43 mouse cellular contexts compared by ENCODE assay signal in the genomic region with DNA sequence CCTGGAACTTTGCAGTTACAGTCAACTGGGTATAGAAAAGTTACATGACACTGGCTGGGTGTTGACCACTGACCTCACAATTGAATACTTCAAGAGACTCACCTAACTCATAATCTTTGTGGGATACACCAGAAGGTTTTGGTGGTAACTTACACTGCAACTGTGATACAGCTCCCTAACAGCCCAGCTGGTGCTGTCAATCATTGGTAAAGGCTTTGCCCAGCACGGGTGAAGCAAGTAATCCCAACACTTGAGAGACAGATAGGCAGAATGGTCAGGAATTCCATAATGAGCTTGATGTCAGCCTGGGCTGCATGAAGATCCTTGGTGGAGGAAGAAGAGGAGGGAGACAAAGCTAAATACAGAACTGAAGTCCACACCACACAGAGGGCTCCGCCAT. TPM values are rescaled to one million over a fixed set of nuclear protein-coding genes. Genes with fewer than 3 reads are reported as not detected.
"Had no signal": no experiment of that assay in that cellular context is flagged by ENCODE, and none has a peak within 500 bp of the region (broad histone marks: within the 10 kb centered on the region; RNA-seq: fewer than 3 reads in every experiment).

No protein-coding gene starts in this region.

- H3K4me3 ChIP-seq: heart, embryonic 10.5 days; heart, embryonic 12.5 days; heart, embryonic 13.5 days; heart, embryonic 15.5 days; hindbrain, embryonic 10.5 days; hindbrain, embryonic 12.5 days; hindbrain, embryonic 13.5 days; hindbrain, embryonic 15.5 days; intestine, embryonic 15.5 days; kidney, embryonic 15.5 days; layer of hippocampus, adult 2 months had no signal

- DNase-seq: heart, postnatal 10 days; heart, postnatal 14 days; heart, postnatal 36 days; heart, postnatal 4 days; kidney, adult 11 months; kidney, adult 18-20 months; kidney, adult 2 months; kidney, adult 8-10 months; kidney, adult 9 months; kidney, postnatal 10 days; kidney, postnatal 14 days; kidney, postnatal 25 days; kidney, postnatal 36 days; kidney, postnatal 4 days; layer of hippocampus, adult 9-11 months; layer of hippocampus, postnatal 36 days had no signal

- H3K27me3 ChIP-seq: heart, embryonic 12.5 days; heart, embryonic 13.5 days; heart, embryonic 15.5 days; hindbrain, embryonic 12.5 days; hindbrain, embryonic 13.5 days; hindbrain, embryonic 15.5 days; intestine, embryonic 15.5 days; kidney, embryonic 15.5 days had no signal

- H3K4me1 ChIP-seq: heart, embryonic 10.5 days; heart, embryonic 12.5 days; heart, embryonic 13.5 days; heart, embryonic 15.5 days; hindbrain, embryonic 10.5 days; hindbrain, embryonic 12.5 days; hindbrain, embryonic 13.5 days; hindbrain, embryonic 15.5 days; intestine, embryonic 15.5 days; kidney, embryonic 15.5 days had no signal

- ATAC-seq: hindbrain, embryonic 16.5 days; hindbrain, postnatal 0 days; inflammation-experienced regulatory T-cells, adult 6 months; intestine, embryonic 15.5 days; intestine, embryonic 16.5 days; intestine, postnatal 0 days had no signal

- H3K36me3 ChIP-seq: heart, embryonic 10.5 days; heart, embryonic 12.5 days; heart, embryonic 13.5 days; heart, embryonic 15.5 days; hindbrain, embryonic 10.5 days; hindbrain, embryonic 12.5 days; hindbrain, embryonic 13.5 days; hindbrain, embryonic 15.5 days; intestine, embryonic 15.5 days; kidney, embryonic 15.5 days had no signal

- H3K27ac ChIP-seq: heart, embryonic 10.5 days; heart, embryonic 13.5 days; heart, embryonic 15.5 days; hindbrain, embryonic 10.5 days; hindbrain, embryonic 12.5 days; hindbrain, embryonic 13.5 days; hindbrain, embryonic 14.5 days; hindbrain, embryonic 15.5 days; hindbrain, postnatal 0 days; intestine, embryonic 15.5 days; kidney, embryonic 15.5 days; kidney, postnatal 0 days; layer of hippocampus, adult 2 months had no signal

- H3K9me3 ChIP-seq: heart, embryonic 10.5 days; heart, embryonic 12.5 days; heart, embryonic 15.5 days; hindbrain, embryonic 10.5 days; hindbrain, embryonic 12.5 days; hindbrain, embryonic 13.5 days; hindbrain, embryonic 15.5 days; intestine, embryonic 15.5 days; kidney, embryonic 15.5 days had no signal

- H3K9ac ChIP-seq: heart, embryonic 12.5 days; heart, embryonic 13.5 days; heart, embryonic 15.5 days; hindbrain, embryonic 12.5 days; hindbrain, embryonic 13.5 days; hindbrain, embryonic 14.5 days; hindbrain, embryonic 15.5 days; intestine, embryonic 15.5 days; kidney, embryonic 15.5 days had no signal

- H3K4me2 ChIP-seq: heart, embryonic 11.5 days; heart, embryonic 12.5 days; heart, embryonic 13.5 days; heart, embryonic 15.5 days; hindbrain, embryonic 12.5 days; hindbrain, embryonic 13.5 days; hindbrain, embryonic 14.5 days; hindbrain, embryonic 15.5 days; intestine, embryonic 15.5 days; kidney, embryonic 15.5 days had no signal

RNA-seq across cellular contexts. Expression of a gene that starts 39.0 kb away (rescaled TPM):
- polyA plus RNA-seq: heart, embryonic 10.5 days; heart, embryonic 11.5 days; heart, embryonic 12.5 days; heart, embryonic 13.5 days; heart, embryonic 14.5 days; heart, embryonic 15.5 days; heart, embryonic 16.5 days; heart, postnatal 0 days; hindbrain, embryonic 10.5 days; hindbrain, embryonic 11.5 days; hindbrain, embryonic 12.5 days; hindbrain, embryonic 13.5 days; hindbrain, embryonic 14.5 days; hindbrain, embryonic 16.5 days; hindbrain, postnatal 0 days; intestine, embryonic 14.5 days; intestine, embryonic 15.5 days; intestine, embryonic 16.5 days; intestine, postnatal 0 days; kidney, adult 2 months; kidney, embryonic 14.5 days; kidney, embryonic 15.5 days; kidney, embryonic 16.5 days; kidney, postnatal 0 days; large intestine, adult 2 months had no signal
